Mouse (Mus musculus) ES-Bruce4 (cell line): ENCODE data around the gene Zbtb40. TPM values are rescaled to one million over a fixed set of nuclear protein-coding genes. Genes with fewer than 3 reads are reported as not detected.
A peak's percentile ranks its signal among the peaks of the same experiment; 100 is the strongest.

Experiments
- H3K27ac ChIP-seq: 2 replicates; pipeline ENCODE4 v1.5.1; 2012; ENCODE audit warnings: low read length, inconsistent platforms; ENCODE audit not compliant: insufficient read depth
- H3K27me3 ChIP-seq: 2 replicates; pipeline ENCODE4 v1.6.1; 2012; ENCODE audit warnings: mild to moderate bottlenecking, low read length, inconsistent platforms; ENCODE audit not compliant: control insufficient read depth, poor library complexity, insufficient read depth, severe bottlenecking
- H3K36me3 ChIP-seq: 2 replicates; pipeline ENCODE4 v1.6.1; 2012; ENCODE audit warnings: inconsistent platforms, mild to moderate bottlenecking, low read length, moderate library complexity; ENCODE audit not compliant: control insufficient read depth, poor library complexity, insufficient read depth, severe bottlenecking
- H3K4me1 ChIP-seq: one replicate; pipeline ENCODE4 v1.8.1; 2011; ENCODE audit warnings: low read length; ENCODE audit not compliant: control insufficient read depth, insufficient read depth
- H3K4me3 ChIP-seq: 2 replicates; pipeline ENCODE4 v1.5.1; 2011; ENCODE audit warnings: low read depth, mild to moderate bottlenecking, low read length
- H3K9ac ChIP-seq: 2 replicates; pipeline ENCODE4 v1.6.1; 2012; ENCODE audit warnings: low read depth, mild to moderate bottlenecking, inconsistent platforms; ENCODE audit not compliant: poor library complexity, severe bottlenecking
- H3K9me3 ChIP-seq: replicated peaks from 2 replicates; pipeline ENCODE4 v1.6.1; 2012; ENCODE audit warnings: mild to moderate bottlenecking, low read length, inconsistent platforms; ENCODE audit not compliant: control insufficient read depth, poor library complexity, insufficient read depth, severe bottlenecking
- CTCF ChIP-seq: IDR thresholded peaks from one replicate; pipeline ENCODE4 v1.8.1; 2011; ENCODE audit warnings: low read depth, low read length
- EP300 ChIP-seq: IDR thresholded peaks from 2 replicates; pipeline ENCODE4 v1.6.1; 2011; ENCODE audit warnings: low read depth, low read length; ENCODE audit not compliant: insufficient read depth
- POLR2A ChIP-seq: IDR thresholded peaks from one replicate; pipeline ENCODE4 v1.8.1; 2011; ENCODE audit warnings: low read length; ENCODE audit not compliant: insufficient read depth
- polyA plus RNA-seq: library from polyadenylated mRNA; stranded (reverse); fragments of >200 nt; gene quantifications from 2 replicates; pipeline ENCODE4 v1.2.4, GENCODE M21; 2011; ENCODE audit warnings: low read depth; ENCODE audit not compliant: missing spikeins, insufficient read depth, insufficient read length

The Zbtb40 gene
- polyA plus RNA-seq, 1 experiment = 8.0 TPM

- Histone ChIP-seq H3K4me1 (peaks cover 2% of the 10 kb centered on the region), H3K27ac (no peak overlapping the region), H3K9ac (peak overlapping the region; percentile 14; the same call in 1 of the 2 replicates), H3K27me3 (no peaks in the 10 kb centered on the region), H3K36me3 (no peaks in the 10 kb centered on the region), H3K4me3 (peak overlapping the region; percentile 1; the same call in 1 of the 2 replicates), H3K9me3 (no peaks in the 10 kb centered on the region)
- TF ChIP-seq POLR2A (no peak), CTCF (no peak), EP300 (no peak)
Measured at GRCm38 (mm10) chr4:136943175-136943574, 105.4 kb downstream of the Zbtb40 start.

GRCm38 (mm10) chr4:136942761-136943160 lies 105.8 kb downstream of the Zbtb40 start:
- Histone ChIP-seq H3K9ac (peak overlapping the region; percentile 14; the same call in 1 of the 2 replicates), H3K9me3 (no peaks in the 10 kb centered on the region), H3K27ac (no peak overlapping the region), H3K4me1 (peaks cover 2% of the 10 kb centered on the region), H3K4me3 (peak overlapping the region; percentile 1; the same call in 1 of the 2 replicates), H3K36me3 (no peaks in the 10 kb centered on the region), H3K27me3 (no peaks in the 10 kb centered on the region)
- TF ChIP-seq POLR2A = no peak
- no peak for TF ChIP-seq EP300
- no peak for TF ChIP-seq CTCF

GRCm38 (mm10) chr4:136937935-136938334 lies 110.7 kb downstream of the Zbtb40 start:
- no peaks in the 10 kb centered on the region for H3K27me3 ChIP-seq

GRCm38 (mm10) chr4:136937344-136937743 lies 111.3 kb downstream of the Zbtb40 start:
- Histone ChIP-seq H3K27me3 (no peaks in the 10 kb centered on the region), H3K4me1 (no peaks in the 10 kb centered on the region), H3K9ac (no peak overlapping the region), H3K4me3 (no peak overlapping the region), H3K36me3 (no peaks in the 10 kb centered on the region), H3K9me3 (no peaks in the 10 kb centered on the region), H3K27ac (no peak overlapping the region)
- no peak for TF ChIP-seq EP300
- no peak for TF ChIP-seq POLR2A
- no peak for TF ChIP-seq CTCF

More at GRCm38 (mm10) chr4:136937935-136938334, 110.7 kb downstream of the Zbtb40 start:
- Histone ChIP-seq H3K4me3 (no peak overlapping the region), H3K9ac (no peak overlapping the region), H3K36me3 (no peaks in the 10 kb centered on the region), H3K4me1 (no peaks in the 10 kb centered on the region), H3K27ac (no peak overlapping the region), H3K9me3 (no peaks in the 10 kb centered on the region)
- TF ChIP-seq POLR2A (no peak), EP300 (no peak), CTCF (no peak)

- Histone ChIP-seq H3K4me1 (no peaks in the 10 kb centered on the region), H3K27me3 (no peaks in the 10 kb centered on the region), H3K36me3 (no peaks in the 10 kb centered on the region), H3K27ac (no peak overlapping the region), H3K9ac (no peak overlapping the region), H3K9me3 (no peaks in the 10 kb centered on the region), H3K4me3 (no peak overlapping the region)
- TF ChIP-seq CTCF (no peak), POLR2A (no peak), EP300 (no peak)
Measured at GRCm38 (mm10) chr4:136934746-136935613, 113.6 kb downstream of the Zbtb40 start.

GRCm38 (mm10) chr4:136930474-136930873 lies 118.1 kb downstream of the Zbtb40 start:
- H3K9me3 ChIP-seq = no peaks in the 10 kb centered on the region
- H3K27ac ChIP-seq = no peak overlapping the region
- no peaks in the 10 kb centered on the region for H3K27me3 ChIP-seq
- H3K36me3 ChIP-seq = no peaks in the 10 kb centered on the region
- H3K9ac ChIP-seq = no peak overlapping the region
- H3K4me1 ChIP-seq = no peaks in the 10 kb centered on the region
- H3K4me3 ChIP-seq = no peak overlapping the region
- no peak for TF ChIP-seq POLR2A
- no peak for TF ChIP-seq CTCF
- TF ChIP-seq EP300 = no peak

Other genes starting within 250 kb of the Zbtb40 start
- gene Ephb2, start 212.8 kb downstream of the Zbtb40 start, polyA plus RNA-seq = 15.1 and 15.5 TPM in 2 replicates
- not detected in 2 replicates for gene C1qb, start 162.6 kb downstream of the Zbtb40 start, polyA plus RNA-seq
- gene C1qc, start 155.7 kb downstream of the Zbtb40 start, polyA plus RNA-seq = not detected in 2 replicates
- not detected in 2 replicates for gene C1qa, start 150.0 kb downstream of the Zbtb40 start, polyA plus RNA-seq
- 0.61 and 0.72 TPM in 2 replicates for gene Epha8, start 92.0 kb downstream of the Zbtb40 start, polyA plus RNA-seq
- 4.1 and 4.3 TPM in 2 replicates for gene Wnt4, start 228.7 kb upstream of the Zbtb40 start, polyA plus RNA-seq